Mouse (Mus musculus): ENCODE data around the gene 2010300C02Rik. TPM values are rescaled to one million over a fixed set of nuclear protein-coding genes. Genes with fewer than 3 reads are reported as not detected.

The 2010300C02Rik gene
- polyA plus RNA-seq, 2 experiments, result 3.7 to 4.1 TPM

DNA sequence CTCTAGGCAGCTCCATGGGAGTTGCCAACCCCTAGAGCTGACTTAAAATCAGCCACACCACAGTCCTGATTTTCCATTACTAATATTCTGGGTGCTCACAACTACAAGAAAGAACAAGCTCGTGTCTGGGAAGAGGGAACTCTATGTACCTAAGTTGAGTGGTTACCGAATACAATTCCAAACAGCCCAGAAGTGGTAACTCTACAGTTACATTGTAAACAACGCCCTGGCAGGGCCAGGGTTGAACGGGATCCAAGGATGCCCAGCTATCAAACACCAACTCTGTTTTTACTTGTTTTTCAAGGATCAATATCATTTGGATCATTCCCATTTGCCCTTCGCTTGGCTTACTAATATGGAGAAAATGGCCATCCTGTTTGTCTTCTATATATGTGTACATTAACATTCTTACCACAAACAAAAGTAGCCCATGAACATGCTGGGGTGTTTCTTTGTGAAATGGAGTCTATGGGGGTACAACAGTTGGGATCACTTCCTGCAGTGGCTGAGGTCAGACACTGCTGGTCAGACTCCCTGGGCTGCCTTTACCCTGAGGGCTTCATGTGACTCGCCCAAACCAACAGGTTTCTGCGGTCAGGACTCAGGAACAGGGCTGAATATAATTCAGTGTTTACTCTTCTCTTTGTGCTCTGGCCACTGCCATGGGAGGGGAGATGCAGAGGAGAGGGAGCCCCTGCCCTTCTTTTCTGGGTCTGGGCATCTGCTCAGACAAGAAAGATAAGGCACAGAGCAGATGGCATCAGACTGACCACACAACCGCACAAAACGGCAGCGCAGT is 89.3 kb downstream of the 2010300C02Rik start:
- WGBS, result 82% methylated on average over 10 of the region's 10 CpGs
- no peak for DNase-seq (ENCODE audit: low spot score)
- H3K4me2 ChIP-seq (replicated peaks; ENCODE audit: low read depth, low read length, severe bottlenecking), result no peak overlapping the region
- no peak overlapping the region for H3K9ac ChIP-seq (ENCODE audit: low read depth, low read length, severe bottlenecking)
- H3K4me3 ChIP-seq (replicated peaks; ENCODE audit: low read length), result no peak overlapping the region
- no peaks in the 10 kb centered on the region for H3K36me3 ChIP-seq (ENCODE audit: control insufficient read depth, insufficient read depth, low read length)
- ATAC-seq (ENCODE audit: low FRiP score, low read depth), result no peak
- no peaks in the 10 kb centered on the region for H3K4me1 ChIP-seq (ENCODE audit: control insufficient read depth, insufficient read depth, low read length)
- TF ChIP-seq POLR2A (IDR thresholded peaks at IDR 0.05; ENCODE audit: borderline replicate concordance, extremely low read depth, insufficient read depth, insufficient read length), result no peak
- H3K27ac ChIP-seq (replicated peaks; ENCODE audit: low read depth, low read length), result no peak overlapping the region
- no peaks in the 10 kb centered on the region for H3K27me3 ChIP-seq (ENCODE audit: control insufficient read depth, insufficient read depth, low read length)
- H3K9me3 ChIP-seq (ENCODE audit: control insufficient read depth, low read length), result no peaks in the 10 kb centered on the region

DNA sequence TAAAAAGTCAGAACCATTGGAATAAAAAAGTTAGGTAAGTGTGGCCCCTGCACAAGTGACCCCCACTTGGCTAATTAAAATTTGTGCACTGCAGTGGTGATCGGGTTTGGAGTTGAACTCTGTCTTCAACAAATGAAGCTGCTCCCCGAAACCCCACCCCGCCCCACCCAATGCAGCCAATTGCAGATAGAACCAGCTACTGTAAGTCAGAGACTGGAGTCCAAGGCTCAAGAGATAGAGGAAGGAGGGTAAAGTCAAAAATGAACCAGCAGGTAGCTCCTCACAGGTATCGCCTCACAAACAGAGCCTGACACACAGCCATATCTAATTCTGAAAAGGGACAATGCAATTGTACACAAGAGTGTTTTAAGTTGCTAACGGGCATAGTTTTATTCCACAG is 90.0 kb downstream of the 2010300C02Rik start:
- Histone ChIP-seq H3K4me1 (ENCODE audit: control insufficient read depth, insufficient read depth, low read length) (no peaks in the 10 kb centered on the region), H3K9me3 (ENCODE audit: control insufficient read depth, low read length) (no peaks in the 10 kb centered on the region), H3K9ac (ENCODE audit: low read depth, low read length, severe bottlenecking) (no peak overlapping the region), H3K27ac (replicated peaks; ENCODE audit: low read depth, low read length) (no peak overlapping the region), H3K36me3 (ENCODE audit: control insufficient read depth, insufficient read depth, low read length) (no peaks in the 10 kb centered on the region), H3K4me2 (replicated peaks; ENCODE audit: low read depth, low read length, severe bottlenecking) (no peak overlapping the region), H3K27me3 (ENCODE audit: control insufficient read depth, insufficient read depth, low read length) (no peaks in the 10 kb centered on the region), H3K4me3 (replicated peaks; ENCODE audit: low read length) (no peak overlapping the region)
- DNase-seq (ENCODE audit: low spot score), result no peak
- 98% methylated on average over 5 of the region's 5 CpGs for WGBS
- TF ChIP-seq POLR2A (IDR thresholded peaks at IDR 0.05; ENCODE audit: borderline replicate concordance, extremely low read depth, insufficient read depth, insufficient read length), result no peak
- ATAC-seq (ENCODE audit: low FRiP score, low read depth), result no peak

DNA sequence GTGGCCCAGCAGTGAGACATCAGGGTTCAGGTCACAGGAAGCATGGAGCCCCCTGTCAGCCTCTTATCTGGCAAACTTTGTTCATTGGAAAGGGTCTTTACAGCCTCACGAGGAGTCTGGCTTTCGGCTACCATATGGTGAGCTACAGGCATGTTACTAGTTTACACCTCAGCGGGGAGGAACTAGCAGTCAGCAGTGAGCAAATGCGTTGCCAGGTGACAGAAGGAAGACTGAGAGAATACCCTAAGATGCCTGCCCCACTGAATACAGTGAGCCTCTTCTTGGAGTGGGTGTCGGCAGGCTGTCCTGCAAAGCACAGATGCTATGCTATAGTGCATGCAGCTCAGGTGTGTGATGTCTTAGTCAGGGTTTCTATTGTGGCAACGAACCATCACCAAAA is 91.1 kb downstream of the 2010300C02Rik start:
- H3K9me3 ChIP-seq (ENCODE audit: control insufficient read depth, low read length), result no peaks in the 10 kb centered on the region
- WGBS, result 29% methylated on average over 6 of the region's 6 CpGs
- H3K4me1 ChIP-seq (ENCODE audit: control insufficient read depth, insufficient read depth, low read length), result no peaks in the 10 kb centered on the region
- no peak overlapping the region for H3K4me2 ChIP-seq (replicated peaks; ENCODE audit: low read depth, low read length, severe bottlenecking)
- no peak for TF ChIP-seq POLR2A (IDR thresholded peaks at IDR 0.05; ENCODE audit: borderline replicate concordance, extremely low read depth, insufficient read depth, insufficient read length)
- H3K27ac ChIP-seq (replicated peaks; ENCODE audit: low read depth, low read length), result no peak overlapping the region
- H3K27me3 ChIP-seq (ENCODE audit: control insufficient read depth, insufficient read depth, low read length), result no peaks in the 10 kb centered on the region
- ATAC-seq (ENCODE audit: low FRiP score, low read depth) (no peak), DNase-seq (ENCODE audit: low spot score) (no peak)
- no peak overlapping the region for H3K4me3 ChIP-seq (replicated peaks; ENCODE audit: low read length)
- H3K36me3 ChIP-seq (ENCODE audit: control insufficient read depth, insufficient read depth, low read length), result no peaks in the 10 kb centered on the region
- H3K9ac ChIP-seq (ENCODE audit: low read depth, low read length, severe bottlenecking), result no peak overlapping the region

DNA sequence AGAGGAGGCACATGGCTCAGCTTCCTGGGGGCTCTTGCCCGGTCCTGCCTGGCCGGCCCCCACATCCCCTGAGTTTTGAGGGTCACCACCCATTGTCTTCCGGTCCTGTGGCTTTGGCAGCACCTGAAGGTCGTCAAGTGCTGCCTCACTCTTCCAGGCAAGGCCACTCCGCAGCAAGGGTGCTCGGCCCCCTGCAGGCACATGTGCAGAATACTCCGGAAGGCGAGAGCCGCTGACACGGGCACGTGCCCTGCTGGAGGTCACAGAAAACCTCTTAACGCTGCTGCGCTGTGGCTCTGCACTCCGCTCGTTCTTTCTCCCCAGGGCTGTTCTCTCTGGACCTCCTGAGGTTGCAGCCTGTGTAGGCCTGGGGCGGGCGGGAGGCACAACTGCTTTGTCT is 95.7 kb downstream of the 2010300C02Rik start:
- H3K4me1 ChIP-seq (ENCODE audit: control insufficient read depth, insufficient read depth, low read length), result no peaks in the 10 kb centered on the region
- ATAC-seq (ENCODE audit: low FRiP score, low read depth) (no peak), DNase-seq (ENCODE audit: low spot score) (no peak)
- WGBS, result 90% methylated on average over 16 of the region's 17 CpGs
- no peak overlapping the region for H3K27ac ChIP-seq (replicated peaks; ENCODE audit: low read depth, low read length)
- TF ChIP-seq POLR2A (IDR thresholded peaks at IDR 0.05; ENCODE audit: borderline replicate concordance, extremely low read depth, insufficient read depth, insufficient read length), result no peak
- no peak overlapping the region for H3K4me3 ChIP-seq (replicated peaks; ENCODE audit: low read length)
- no peak overlapping the region for H3K4me2 ChIP-seq (replicated peaks; ENCODE audit: low read depth, low read length, severe bottlenecking)
- H3K27me3 ChIP-seq (ENCODE audit: control insufficient read depth, insufficient read depth, low read length), result no peaks in the 10 kb centered on the region
- no peak overlapping the region for H3K9ac ChIP-seq (ENCODE audit: low read depth, low read length, severe bottlenecking)
- H3K9me3 ChIP-seq (ENCODE audit: control insufficient read depth, low read length), result no peaks in the 10 kb centered on the region
- no peaks in the 10 kb centered on the region for H3K36me3 ChIP-seq (ENCODE audit: control insufficient read depth, insufficient read depth, low read length)

DNA sequence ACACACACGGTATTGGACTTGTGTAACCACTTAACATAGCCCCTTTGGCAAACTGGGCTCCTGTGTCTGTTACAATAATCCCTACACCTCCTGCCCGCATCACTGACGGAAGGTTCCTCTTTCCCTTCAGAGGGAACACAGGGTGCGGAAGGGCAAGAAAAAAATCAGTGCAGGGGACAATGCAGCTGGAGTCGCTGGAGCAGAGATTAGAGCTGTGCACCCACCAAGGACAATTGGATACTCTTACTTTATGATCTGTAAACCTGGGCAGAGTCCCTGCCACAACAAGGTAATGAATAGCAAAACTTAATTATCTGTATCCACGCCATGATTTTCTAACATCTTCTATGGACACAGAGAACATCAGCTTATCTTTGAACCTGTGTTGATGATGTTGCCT is 97.8 kb downstream of the 2010300C02Rik start:
- Histone ChIP-seq H3K9me3 (ENCODE audit: control insufficient read depth, low read length) (no peaks in the 10 kb centered on the region), H3K36me3 (ENCODE audit: control insufficient read depth, insufficient read depth, low read length) (no peaks in the 10 kb centered on the region), H3K4me3 (replicated peaks; ENCODE audit: low read length) (no peak overlapping the region), H3K4me1 (ENCODE audit: control insufficient read depth, insufficient read depth, low read length) (0 out of 2 replicates have a peak, but pooled peaks cover under 1% of the 10 kb centered on the region), H3K9ac (ENCODE audit: low read depth, low read length, severe bottlenecking) (no peak overlapping the region), H3K4me2 (replicated peaks; ENCODE audit: low read depth, low read length, severe bottlenecking) (no peak overlapping the region), H3K27me3 (ENCODE audit: control insufficient read depth, insufficient read depth, low read length) (no peaks in the 10 kb centered on the region), H3K27ac (replicated peaks; ENCODE audit: low read depth, low read length) (no peak overlapping the region)
- WGBS, result 84% methylated on average over 6 of the region's 6 CpGs
- TF ChIP-seq POLR2A (IDR thresholded peaks at IDR 0.05; ENCODE audit: borderline replicate concordance, extremely low read depth, insufficient read depth, insufficient read length), result no peak
- DNase-seq (ENCODE audit: low spot score) (no peak), ATAC-seq (ENCODE audit: low FRiP score, low read depth) (no peak)
